Mouse (Mus musculus): ENCODE data around the gene Ptprcap.

The Ptprcap gene

DNA sequence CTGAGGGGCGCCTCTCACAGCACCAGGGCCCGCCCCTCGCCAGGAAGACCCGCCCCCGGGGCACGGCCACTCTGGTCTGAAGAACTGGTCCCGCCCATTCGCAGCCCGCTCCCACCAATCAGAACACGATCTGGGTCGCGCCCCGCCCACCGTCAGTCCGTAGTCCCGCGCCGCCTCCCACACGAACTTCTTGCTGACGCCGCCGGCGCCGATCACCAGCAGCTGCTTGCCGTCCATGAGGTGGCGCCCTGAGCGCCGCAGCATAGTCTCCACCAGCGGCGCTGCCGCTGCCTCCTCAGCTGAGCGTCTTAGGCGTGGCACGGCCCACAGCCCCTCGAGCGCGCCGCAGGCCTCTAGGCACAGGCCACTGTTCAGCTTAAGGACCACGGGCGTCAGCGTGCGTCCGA lies 16.0 kb downstream of the Ptprcap start:
- DNase-seq: peak; percentile 99

DNA sequence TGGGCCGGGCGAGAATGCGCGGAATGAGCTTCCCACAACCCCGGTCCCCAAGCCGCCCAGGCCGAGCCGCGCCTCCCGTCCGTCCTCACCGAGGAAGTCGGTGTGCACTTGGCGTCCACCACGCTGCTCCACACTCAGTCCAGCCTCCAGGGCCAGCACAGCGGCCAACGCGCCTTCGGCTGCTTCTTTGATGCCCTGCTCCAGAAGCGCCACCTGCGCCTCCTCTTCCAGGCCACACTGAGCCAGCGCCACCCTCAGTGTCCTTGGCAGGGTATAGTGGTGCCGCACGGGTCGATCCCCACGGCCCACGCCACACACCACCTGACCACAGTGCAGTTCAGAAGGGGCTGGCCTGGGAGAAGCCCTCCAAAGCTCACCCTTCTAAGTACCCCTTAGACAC lies 16.4 kb downstream of the Ptprcap start:
- DNase-seq: no peak

DNA sequence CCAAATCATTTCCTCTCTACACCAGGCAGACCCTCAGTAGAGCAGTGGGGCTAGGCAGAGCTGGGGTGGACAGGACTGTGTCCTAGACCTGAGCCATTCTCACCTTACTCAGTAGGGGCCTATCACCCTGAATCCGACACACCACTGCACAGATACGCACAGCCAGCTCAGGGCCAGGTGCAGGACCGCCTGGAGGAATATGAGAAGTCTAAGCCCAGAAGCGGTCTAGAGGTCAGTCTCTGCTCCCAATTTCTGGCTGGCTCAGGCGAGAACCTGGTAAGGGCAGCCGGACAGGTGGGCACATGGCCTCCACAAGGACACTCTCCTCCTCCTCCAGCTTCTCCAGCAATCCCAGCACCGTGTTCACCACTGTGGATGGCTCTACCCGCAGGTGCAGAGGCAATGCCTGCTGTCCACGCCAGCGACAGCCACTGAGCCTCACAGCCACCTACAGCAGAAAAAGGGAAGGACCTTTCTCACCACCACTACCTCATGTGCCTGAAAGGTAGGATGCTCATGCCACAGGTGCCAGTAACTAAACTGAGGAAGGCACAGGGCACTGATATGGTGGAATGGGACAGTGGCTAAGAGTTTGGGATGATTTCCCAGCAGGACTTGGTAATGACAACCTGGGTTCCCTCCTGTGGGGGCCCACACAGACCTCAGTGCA lies 17.5 kb downstream of the Ptprcap start:
- DNase-seq: no peak

DNA sequence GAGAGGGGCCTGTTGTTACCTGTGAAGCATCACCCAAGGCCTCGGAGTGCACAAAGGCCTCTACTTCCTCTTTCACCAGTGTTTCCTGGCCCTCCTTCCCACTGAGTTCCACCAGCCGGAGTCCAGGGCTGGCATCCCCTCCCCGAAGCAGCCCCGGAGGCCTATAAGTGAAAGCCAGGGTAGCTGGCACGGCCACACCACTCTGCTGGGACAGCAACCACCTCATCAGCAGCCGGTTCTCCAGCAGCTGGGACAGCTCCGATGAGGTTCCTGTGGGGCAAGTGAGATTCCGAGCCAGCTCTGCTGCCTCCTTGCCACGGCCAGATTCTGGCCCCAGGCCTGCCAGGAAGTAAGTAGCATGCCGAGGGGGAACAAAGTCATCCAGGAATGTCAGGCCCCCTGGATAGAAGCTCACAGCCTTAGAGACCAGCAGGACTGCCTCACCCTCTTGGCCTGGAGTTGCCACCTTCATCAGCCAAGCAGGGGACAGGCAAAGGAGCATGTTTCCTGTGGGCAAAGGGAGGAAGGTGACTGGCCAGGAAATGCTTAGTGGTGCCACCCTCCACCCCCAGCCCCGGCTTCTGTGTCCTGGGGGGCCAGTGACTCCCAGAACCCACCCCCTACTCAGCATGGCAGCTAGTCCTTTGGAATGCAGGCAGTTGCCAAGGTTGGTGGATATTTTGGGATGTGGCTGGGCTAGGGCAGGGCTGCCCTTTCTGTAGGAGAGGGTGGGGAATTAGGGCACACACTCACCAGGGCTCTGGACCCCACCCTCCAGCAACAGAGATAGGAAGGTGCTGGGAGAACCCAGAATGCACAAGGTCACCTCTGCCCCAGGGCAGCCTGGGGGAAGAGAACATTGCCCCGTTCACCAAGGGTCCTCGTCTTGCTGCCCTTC lies 18.2 kb downstream of the Ptprcap start:
- no peak for DNase-seq

DNA sequence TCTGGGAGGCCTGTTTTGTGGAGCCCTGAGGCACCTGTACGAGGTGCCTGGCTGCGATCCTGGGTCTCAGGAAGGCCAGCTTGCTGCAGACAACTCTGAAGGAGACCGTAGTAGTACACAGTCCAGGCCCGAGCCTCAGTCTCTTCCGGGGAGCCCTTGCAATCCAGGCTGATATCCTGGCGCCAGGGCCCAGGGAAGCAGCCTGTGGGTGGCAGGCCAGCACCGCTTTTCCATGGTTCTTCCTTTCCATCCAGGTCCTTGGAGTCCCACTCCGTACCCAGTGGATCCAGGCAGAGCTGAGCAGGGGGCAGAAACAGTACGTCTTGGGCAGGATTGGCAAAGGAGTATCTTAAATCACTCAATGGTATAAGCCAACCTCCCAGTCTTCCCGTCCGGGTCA lies 19.5 kb downstream of the Ptprcap start:
- no peak for DNase-seq

DNA sequence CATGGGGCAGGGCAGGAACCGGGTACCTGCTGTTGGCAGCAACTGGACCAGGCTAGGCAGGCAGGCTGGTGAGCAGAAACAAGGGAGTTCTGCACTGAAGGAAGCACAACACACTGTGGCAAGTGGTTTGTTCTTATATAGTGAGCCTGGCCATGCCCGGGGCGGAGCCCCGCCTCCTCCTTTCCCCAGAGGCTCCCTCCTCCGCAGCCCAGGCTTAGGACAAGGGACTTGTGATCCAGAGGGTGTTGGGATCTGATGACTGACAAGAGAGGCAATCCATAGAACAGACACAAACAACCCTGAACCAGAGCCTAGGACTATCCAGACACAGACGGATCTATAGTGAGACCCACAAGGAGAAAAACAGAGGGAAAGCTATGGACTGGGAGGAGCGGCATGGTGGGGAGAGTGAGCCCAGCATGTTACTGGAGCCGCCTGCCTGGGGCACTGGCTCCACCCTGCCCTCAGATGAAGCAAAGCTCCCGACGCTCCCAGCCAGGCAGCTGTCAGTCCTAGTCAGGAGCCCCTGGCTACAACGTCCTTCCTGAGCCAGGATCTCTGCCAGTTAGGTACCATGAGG lies 22.1 kb downstream of the Ptprcap start, which contains the start of gene Carns1:
Gene Carns1 (minus strand): TSS at position 112 of the 580 bp plus-strand sequence.
- DNase-seq: peak; percentile 64

DNA sequence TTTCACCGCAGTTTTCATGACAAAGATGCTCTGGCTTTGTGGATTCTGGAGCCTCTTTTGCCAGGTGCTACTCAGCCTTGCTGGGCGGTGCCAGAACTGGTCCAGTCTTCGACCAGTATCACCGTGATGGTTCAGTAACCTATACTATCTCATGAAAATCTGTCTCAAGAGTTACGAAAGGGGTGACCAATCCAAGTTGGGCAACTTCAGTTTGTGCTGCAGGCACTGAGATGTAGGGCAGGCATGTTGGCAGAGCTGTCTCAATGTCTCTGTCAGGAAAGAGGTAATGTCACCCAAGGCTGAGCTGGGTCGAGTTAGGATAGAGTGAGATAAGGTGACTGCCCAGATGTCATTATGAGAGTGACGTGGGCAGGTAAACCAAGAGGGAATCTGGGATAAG lies 27.0 kb downstream of the Ptprcap start:
- no peak for DNase-seq

DNA sequence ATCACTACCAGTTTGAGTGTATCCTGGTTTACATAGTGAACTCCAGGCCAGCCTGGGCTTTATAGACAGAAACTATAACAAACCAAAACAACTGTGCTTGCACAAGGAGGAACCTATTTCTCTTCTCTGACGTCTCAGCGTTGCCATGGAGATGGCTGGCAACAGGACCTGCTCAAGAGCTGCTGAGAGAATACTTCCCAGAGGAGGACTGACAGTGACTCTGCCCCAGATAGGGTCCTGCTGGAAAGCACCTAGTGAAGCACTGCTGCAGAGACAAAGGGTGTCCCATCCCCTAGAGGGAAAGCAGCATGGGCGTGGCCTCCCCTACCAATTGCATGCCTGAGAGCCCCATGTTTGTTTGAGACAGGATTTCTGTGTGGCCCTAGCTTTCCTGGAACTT lies 28.5 kb downstream of the Ptprcap start:
- DNase-seq: peak; percentile 71

DNA sequence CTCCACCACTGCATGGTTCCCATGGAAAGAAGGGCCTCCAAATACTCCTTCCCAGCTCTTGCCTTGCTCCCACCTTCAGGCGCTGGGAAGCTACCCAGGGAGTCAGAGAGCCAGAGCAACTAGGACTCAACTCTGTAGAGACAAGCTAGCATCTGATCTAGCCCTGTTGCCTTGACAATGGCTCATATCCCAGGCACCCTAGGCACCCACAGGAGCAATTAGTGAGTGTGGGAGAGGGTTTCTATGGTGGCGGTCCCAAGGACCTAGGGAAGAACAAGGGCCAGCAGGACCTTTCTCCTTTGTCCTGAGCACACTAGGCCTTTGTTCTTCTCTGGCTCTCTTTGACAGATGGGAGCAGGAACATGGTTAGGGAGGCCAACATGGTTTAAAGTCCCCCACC lies 30.3 kb downstream of the Ptprcap start:
- peak; percentile 80 for DNase-seq

DNA sequence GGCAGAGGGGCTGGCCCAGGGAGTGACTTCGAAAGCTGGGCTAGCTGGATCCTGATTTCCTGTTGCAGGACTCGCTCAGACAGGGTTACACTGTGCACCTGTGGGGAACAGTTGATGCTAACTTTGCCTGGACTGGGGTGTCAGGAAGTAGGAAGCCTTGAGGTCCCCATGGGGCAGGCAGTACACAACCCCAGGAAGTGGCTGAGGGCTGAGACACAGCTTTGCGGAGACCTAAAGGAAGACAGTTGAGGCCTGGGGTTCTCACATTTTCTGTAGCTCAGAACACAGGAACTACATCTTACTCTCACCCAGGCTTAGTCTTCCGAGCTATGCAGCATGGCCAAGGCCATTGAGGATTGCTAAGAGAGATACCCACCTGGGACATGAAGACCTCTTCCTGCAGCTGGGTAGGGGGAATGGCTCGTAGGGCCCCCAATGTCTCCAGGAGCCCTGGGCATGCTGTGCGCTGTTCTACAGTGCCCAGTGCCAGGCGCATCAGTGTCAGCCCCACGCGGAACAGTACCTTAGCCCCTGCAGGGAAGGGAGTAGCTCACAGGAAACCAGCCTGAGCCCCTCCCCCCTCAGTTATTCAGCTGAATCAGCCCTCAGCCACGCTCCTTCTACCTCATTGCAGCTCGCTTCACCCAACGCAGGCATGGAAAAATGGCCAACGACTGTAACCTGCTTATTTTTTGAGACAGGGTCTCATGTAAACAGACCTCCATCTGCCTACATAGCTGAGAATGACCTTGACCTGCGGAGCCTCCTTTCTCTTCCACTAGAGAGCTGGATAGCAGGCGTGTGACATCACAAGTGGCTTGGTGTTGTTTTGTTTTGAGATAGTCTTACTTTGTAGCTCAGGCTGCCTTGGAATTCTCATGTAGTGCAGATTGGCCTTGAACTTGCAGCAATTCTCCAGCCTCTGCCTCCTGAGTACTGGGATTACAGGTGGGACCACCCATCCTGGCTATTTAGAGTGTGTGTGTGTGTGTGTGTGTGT lies 31.9 kb downstream of the Ptprcap start:
- DNase-seq: no peak

DNA sequence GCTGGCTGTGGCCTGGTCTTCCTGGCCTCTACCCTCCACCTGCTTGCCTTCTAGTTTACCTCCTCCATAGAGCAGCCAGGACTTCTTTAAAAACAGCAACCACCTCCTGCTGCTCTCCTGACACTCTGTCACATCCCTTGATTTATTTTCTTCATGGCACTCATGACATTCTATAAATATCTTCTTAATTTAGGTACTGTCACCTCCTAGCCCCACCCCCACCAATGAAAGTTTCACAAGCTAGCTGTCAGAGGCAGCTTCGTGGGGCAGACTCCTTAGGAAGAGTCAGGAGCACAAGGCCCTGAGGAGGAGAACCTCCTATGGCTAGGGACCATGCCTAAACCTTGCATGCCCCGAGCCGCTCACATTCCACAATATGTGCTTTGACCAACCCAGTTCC lies 33.9 kb downstream of the Ptprcap start:
- no peak for DNase-seq

DNA sequence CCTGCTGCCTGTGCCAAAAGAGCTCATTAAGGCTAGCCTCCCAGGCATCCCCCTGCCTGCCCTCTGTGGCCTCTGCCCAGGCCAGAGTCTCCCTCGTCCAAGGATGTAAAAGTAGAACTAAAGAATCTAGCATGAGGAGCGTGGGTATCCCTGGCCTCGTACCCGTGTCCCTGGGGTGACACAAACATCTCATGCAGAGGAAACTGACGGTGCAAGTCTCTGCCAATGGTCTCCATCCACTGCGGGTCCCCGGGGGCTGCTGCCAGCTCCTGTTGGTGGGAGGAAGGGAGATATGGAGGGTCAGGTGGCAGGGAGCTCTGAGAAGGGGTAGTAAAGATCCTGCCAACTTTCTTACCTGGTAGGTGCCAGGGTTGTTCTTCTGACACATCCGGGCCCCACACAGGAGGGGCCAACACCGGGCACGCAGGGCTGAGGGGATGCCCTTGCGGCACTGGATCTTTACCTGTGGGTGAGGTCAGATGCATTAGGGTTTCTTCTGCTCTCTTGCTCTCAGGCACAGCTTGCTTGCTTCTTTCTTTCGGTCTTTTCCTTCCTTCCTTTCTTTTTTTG lies 35.7 kb downstream of the Ptprcap start:
- no peak for DNase-seq

DNA sequence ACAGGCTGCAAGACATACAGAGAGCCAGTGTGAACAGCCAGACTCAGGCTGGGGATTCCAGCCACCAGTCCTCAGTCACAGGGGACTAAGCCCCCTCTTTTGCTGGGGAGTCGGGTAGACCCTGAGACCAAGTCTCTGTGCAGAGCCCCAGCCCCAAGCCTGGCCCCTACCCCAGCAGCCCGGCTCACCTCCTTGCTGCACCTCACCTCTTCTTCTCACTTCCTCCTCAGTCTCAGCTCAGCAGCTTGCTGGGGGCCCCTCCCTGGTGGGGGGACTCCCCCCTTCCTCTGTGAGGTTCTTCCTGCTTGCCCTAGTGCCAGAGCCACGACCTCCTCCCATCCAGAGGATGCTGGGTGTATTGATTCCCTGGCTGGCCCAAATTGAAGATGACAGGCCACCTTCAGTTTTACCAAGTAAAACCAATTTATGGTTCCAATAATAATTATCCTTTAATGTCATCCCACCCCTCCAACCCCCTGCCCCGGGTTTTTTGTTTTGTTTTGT lies 37.5 kb downstream of the Ptprcap start, which contains the start of gene Tbc1d10c:
Gene Tbc1d10c (minus strand): TSS at position 454 of the 504 bp plus-strand sequence.
- DNase-seq: no peak

DNA sequence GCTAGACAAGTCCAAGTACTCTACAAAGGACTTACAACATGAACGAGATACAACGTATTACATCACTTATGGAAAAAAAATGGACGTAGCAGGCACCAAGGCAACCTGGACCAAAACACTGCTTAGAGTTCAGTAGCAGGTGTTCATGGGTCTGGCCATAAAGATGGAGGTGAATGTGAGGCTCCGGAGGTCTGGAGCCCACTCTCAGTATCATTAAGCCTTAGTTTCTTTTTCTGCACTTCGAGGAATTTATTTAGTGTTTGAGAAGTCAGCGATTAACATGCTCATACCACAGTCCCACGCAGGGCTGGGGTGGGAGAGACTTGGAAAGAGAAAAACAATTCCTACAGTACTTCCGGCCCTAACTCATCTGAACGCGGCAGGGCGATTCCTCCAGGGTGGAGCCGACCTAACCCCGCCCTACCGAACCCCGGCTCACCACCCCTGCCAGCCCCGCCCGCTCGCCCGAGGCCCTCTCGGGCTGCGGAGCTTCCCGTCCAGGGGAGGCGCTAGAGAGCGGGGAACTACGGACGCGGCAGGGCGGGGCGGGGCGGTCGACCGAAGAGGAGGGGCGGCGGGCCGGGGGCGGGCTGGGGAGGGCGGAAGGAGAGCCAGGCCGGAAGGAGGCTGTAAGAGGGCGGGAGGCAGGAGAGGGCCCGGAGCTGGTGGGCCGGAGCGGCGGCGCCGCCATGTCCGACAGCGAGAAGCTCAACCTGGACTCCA lies 38.3 kb downstream of the Ptprcap start, which contains the start of gene Ppp1ca:
Gene Ppp1ca (plus strand): TSS at position 538 of the 723 bp plus-strand sequence.
- peak; percentile 97 for DNase-seq

DNA sequence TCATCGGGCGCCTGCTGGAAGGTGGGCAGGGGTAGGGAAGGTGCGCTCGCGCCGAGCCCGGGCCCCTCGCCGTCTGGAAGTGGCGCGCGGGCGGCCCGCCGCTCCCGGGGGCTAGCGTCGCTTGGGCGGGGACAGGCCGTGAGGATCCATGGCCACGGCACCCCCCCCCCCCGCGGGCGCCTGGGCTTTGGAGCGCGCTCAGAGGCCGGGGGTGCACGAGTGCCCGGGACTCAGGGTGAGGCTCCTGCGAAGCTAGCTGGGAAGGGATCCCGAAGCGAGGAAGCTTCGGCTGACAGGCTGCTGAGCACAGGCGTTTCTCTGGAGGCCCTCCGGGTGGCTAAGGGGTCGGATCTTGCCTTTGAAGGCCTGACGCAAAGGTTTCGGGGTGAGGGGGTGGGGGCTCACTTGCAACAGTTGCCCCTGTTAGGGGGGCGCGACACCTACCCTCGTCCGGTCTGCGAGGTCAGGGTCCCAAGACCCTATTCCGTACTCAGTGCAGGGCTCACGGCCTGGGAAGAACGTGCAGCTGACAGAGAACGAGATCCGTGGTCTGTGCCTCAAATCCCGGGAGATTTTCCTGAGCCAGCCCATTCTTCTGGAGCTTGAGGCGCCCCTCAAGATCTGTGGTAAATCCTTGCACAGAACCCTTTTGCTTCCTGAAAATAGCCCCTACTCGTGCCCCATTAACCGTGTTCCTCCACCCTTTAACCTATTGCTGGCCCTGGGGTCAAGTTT lies 39.0 kb downstream of the Ptprcap start:
- DNase-seq: no peak

DNA sequence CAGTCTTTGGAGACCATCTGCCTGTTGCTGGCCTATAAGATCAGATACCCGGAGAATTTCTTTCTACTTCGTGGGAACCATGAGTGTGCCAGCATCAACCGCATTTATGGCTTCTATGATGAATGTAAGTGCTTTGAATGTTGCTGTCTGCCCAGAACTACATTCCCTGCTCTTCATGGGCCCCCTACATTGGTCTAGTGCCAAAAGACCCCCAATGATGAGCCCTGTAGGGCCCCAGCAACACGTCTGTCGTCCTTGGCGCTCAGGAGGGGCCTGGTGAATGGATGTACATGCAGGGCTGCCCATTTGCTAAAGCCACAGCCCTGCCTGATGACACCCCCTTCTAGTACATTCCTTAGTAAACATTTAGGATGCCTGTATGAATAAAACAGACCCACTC lies 39.7 kb downstream of the Ptprcap start:
- no peak for DNase-seq

DNA sequence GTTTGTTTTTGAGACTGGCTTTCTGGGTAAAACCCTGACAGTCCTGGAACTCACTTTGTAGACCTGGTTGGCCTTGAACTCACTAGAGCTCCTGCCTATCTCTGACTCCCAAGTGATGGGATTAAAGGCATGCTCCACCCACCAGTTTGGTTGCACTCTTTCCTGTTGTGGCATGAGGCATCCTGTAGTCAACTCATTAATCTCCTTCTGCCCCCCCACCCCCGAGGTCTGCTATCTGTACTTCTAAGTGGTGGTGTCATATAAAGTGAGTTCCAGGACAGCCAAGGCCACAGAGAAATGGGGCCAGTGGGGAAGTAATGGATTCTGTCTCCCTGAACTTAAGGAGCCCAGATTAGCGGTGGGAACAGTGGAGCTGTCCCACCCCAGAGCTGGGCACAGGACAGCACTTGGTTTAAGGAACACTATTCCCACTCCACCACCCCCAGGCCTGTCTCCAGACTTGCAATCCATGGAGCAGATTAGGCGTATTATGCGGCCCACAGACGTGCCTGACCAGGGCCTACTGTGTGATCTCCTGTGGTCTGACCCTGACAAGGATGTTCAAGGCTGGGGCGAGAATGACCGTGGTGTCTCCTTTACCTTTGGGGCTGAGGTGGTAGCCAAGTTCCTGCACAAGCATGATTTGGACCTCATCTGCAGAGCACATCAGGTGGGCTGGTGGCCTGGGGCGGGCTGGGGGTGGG lies 40.8 kb downstream of the Ptprcap start:
- DNase-seq: no peak

DNA sequence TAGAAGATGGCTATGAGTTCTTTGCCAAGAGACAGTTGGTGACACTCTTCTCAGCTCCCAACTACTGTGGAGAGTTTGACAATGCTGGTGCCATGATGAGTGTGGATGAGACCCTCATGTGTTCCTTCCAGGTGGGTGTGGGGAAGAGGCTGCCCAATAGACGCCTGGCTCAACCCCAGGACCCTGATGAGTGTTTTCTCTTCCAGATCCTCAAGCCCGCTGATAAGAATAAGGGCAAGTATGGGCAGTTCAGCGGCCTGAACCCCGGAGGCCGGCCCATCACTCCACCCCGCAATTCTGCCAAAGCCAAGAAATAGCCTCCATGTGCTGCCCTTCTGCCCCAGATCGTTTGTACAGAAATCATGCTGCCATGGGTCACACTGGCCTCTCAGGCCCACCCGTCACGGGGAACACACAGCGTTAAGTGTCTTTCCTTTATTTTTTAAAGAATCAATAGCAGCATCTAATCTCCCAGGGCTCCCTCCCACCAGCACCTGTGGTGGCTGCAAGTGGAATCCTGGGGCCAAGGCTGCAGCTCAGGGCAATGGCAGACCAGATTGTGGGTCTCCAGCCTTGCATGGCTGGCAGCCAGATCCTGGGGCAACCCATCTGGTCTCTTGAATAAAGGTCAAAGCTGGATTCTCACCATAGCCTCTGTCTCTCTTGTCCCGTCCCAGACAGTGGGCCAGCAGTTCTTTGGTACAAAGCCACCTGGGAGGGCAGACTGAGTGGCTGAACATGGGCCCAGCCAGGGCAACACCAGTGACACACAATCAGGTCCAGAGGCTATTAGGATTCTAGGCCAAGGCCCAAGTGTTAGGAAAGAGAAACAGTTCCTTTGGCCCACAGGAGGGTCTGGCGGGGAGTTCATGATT lies 41.6 kb downstream of the Ptprcap start:
- DNase-seq: peak; percentile 20

DNA sequence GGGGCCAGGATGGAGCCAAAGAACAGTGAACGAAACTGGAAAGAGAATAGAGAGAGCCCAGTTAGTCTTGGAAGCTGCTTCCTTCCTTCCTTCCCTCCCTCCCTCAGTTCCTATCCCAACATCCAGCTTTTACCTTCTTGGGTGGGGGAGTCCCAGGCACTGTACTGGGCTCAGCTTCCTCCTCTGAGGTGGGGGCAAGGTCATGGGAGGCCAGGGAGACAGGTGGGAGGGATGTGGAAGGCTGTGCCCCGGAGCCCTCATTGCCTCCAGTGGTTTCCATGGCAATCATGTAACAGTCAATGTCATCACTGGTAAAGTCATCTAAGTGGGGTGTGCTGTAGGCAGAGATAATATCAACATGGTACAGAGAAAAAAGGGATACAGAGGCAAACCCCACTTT lies 42.6 kb downstream of the Ptprcap start:
- DNase-seq: no peak
